Mouse (Mus musculus): ENCODE measurements around the gene Rel.

The Rel gene

GRCm38 (mm10) chr11:23744352-23744751 is 26.4 kb downstream of the Rel start:
- no peak for DNase-seq (ENCODE audit: low spot score)

GRCm38 (mm10) chr11:23741386-23741785 is 29.4 kb downstream of the Rel start:
- DNase-seq (ENCODE audit: low spot score) = no peak

- no peak for DNase-seq (ENCODE audit: low spot score)
These were observed 29.9 kb downstream of the Rel start for GRCm38 (mm10) chr11:23740895-23741294.

DNA sequence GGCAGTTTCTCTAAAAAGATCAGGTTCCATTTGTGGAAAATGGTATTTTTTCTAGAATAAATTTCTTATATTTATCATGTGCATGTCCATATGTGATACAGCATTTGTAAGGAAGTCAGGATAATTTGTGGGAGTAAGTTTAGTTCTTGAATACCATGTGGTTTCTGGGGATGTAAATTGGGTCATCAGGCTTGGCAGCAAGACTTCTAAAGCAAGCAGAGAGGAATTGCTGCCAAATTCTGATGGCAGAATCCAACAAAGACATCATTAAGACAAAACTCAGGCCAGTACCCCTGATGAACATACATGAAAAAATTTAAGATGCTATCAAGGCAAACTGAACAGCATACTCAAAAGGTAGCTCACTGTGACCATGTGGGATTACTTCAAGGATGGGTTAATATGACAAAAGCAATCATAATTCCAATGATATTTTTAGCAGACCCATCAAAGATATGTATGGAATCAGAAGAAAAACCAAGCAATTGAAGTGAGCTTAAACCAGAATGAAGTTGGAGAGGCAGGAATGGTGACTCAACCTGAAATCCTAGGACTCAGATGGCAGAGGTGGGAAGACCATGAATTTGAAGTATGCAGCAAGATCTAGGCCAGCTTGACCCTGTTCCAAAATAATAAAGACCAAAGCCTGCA is 34.8 kb downstream of the Rel start:
- DNase-seq (ENCODE audit: low spot score) = no peak

DNA sequence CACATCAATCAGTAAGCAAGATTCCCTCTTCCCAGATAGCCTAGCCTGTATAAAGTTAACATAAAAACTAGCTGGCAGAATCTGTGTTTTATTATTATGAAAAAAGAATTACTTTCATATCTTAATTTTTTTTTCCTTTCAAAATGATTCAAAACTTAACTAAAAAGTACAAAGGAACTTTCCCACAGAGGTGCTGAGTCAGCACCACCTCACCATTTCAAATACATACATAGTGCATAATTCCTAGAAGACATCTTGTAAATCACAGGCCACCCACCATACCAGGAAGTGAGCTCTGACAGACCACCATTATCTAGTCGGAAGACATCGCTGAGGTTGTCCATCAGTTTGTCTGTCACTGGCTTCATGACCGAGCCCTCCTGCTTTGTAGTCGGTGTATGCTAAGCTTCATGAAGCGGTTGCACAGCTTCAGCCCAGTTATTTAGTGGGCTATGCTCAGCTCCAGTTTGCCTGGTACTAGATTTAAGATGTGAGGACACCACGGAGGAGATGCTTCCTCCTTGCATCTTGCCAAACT is 36.0 kb downstream of the Rel start:
- DNase-seq (ENCODE audit: low spot score) = no peak

DNA sequence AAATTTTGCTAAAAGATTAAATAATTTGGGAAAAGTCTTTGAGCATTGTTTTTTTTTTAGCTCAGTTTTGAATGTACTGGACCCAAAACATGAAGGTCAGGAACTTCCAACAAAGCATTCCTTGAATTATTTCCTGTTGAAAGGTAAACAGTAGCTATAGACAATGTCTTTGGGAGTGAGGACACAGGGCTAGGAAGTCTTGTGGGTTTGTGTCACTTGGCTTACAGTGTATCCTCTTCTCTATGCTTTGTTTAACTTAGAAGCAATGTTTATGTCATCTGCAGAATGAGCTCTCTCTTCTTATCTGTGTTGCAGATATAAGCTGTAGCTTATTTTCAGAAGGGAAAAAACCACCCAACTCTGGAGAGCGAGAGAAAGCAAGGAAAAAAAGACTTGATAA is 37.9 kb downstream of the Rel start:
- no peak for DNase-seq (ENCODE audit: low spot score)

- DNase-seq (ENCODE audit: low spot score) = no peak
These were observed 40.6 kb downstream of the Rel start for GRCm38 (mm10) chr11:23730120-23730519.

DNA sequence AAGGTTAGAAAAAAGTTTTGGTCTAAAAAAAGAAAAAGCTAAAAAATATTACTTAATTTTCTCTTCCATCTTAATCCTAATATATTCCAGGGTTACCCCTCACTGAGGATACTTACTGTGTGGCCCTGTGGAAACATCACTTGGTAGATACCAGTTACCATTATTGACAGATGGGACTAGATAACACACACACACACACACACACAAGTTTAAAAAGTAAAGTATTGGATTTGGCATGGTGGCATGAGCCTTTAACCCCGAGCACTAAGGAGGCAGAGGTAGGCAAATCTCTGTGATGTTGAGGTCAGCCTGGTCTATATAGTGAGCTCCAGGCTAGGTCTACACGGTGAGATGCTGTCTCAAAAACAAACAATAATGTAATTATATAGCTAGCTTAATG is 42.6 kb downstream of the Rel start:
- no peak for DNase-seq (ENCODE audit: low spot score)

DNA sequence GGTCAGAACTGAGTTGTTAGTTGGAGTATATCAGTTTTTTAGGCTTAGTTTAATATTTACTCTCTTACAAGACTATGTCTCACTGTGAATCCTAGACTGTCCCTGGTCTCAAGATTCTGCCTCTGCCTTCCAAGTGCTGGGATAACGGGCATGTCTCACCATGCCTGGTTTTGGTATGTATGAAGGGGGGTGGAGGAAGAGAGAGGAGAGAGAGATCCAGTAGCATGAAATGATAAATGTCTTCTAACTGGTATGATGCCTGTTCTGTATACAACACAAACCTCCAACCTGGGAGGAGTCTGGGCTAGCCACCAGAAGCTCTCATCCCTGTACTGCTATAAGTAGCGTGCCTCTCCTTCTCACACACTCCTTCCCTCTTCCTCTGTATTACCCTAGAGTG is 44.3 kb downstream of the Rel start:
- no peak for DNase-seq (ENCODE audit: low spot score)

DNA sequence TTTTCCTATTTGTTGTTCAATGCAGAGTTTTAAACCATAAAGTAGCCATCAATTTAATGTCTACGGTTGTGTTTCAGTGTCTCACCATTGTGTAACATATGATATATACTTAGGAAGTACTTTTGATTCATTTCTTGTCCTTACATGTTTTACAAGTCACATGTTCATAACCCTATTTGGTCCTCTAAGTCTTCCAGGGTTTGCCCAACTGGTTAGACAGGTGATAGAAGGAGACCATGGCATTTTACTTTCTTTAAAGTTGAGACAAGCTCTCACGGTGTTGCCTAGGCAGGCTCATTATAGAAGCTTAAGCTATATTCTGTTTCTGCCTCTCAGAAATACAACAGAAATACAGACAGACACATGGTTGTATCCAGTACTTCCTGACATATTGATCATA is 44.9 kb downstream of the Rel start:
- no peak for DNase-seq (ENCODE audit: low spot score)

DNA sequence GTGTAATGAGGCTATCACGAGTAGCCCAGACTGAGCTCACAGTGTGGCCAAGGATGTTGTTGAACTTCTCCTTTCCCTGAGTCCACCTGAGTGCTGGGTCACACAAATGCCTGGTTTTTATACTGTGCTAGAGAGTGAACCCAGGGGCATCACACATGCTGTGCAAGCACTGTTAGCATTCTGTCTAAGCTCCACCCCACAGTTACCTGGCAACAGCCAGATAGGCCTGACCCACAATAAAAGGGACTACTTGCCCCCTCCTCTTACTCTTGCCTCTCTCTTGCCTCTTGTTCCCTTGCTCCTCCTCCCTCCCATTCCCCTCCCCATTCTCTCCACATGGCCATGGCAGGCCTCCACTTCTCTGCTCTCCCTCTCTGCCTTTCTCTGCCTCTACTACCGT is 48.4 kb downstream of the Rel start:
- no peak for DNase-seq (ENCODE audit: low spot score)

- no peak for DNase-seq (ENCODE audit: low spot score)
These were observed 50.9 kb downstream of the Rel start for GRCm38 (mm10) chr11:23719825-23720224.

- DNase-seq (ENCODE audit: low spot score) = no peak
These were observed 51.9 kb downstream of the Rel start for GRCm38 (mm10) chr11:23718856-23719255.

DNA sequence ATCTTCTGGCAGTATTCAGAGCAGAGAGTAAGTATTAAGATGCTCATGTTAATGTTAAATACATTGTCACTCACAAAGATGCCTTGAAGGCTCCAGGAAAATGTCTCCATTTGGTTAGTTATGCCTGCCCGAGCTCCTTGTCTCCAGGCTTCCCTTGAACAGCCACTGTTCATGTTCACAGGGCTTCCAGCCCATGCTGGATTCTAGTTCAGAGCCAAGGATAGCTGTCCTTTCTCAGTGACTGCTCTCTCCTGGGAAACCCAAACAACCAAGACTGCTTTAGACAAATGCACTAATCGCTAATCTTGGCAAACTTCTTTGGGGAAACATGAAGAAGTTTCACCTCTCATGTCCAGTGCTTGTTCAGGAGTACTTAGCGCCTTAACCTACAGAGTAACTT is 58.5 kb downstream of the Rel start:
- no peak for DNase-seq (ENCODE audit: low spot score)

GRCm38 (mm10) chr11:23704604-23705294 is 66.0 kb downstream of the Rel start:
- DNase-seq (ENCODE audit: low spot score) = no peak

GRCm38 (mm10) chr11:23701831-23702230 is 68.9 kb downstream of the Rel start:
- DNase-seq (ENCODE audit: low spot score) = no peak

- no peak for DNase-seq (ENCODE audit: low spot score)
These were observed 71.2 kb downstream of the Rel start for GRCm38 (mm10) chr11:23699414-23700095.

DNA sequence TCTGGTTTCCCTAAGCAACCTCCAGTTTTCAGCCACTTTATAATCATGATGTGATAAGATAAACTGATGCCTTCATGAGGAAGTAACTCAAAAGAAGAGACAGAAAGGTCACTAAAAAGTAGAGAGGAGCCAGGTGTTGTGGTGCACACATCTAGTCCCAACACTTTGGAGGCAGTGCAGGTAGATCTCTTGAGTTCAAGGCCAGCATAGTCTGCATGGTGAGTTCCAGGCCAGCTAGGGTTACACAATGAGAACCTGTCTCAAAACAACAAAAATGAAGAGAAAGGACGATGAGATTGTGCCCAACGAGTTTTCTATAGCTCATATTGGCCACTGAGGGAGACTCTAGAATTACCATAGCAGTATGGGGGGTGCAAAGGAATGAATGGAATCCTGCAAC is 72.2 kb downstream of the Rel start:
- DNase-seq (ENCODE audit: low spot score) = no peak

- DNase-seq (ENCODE audit: low spot score) = no peak
These were observed 74.9 kb downstream of the Rel start for GRCm38 (mm10) chr11:23695847-23696246.

- DNase-seq (ENCODE audit: low spot score) = no peak
These were observed 77.5 kb downstream of the Rel start for GRCm38 (mm10) chr11:23693286-23693685.

DNA sequence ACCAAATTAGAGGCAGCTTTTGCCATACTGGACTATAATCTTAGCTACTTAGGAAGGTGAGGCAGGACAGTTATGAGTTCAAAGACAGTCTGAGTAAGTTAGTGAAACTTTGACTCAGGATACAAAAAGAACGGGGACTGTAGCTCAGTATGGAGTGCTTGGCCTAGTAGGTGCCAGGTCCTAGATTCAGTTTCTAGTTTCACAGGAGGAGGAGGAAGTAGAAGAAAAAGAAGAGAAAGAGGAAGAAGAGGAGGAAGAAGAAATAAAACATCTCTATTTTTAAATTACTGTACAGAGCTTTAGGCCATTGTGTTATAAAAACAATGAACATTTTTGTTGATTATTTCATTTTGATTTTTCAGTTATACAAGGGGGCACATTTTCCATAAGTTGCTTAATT is 82.7 kb downstream of the Rel start:
- DNase-seq (ENCODE audit: low spot score) = no peak
